In the genomic region with DNA sequence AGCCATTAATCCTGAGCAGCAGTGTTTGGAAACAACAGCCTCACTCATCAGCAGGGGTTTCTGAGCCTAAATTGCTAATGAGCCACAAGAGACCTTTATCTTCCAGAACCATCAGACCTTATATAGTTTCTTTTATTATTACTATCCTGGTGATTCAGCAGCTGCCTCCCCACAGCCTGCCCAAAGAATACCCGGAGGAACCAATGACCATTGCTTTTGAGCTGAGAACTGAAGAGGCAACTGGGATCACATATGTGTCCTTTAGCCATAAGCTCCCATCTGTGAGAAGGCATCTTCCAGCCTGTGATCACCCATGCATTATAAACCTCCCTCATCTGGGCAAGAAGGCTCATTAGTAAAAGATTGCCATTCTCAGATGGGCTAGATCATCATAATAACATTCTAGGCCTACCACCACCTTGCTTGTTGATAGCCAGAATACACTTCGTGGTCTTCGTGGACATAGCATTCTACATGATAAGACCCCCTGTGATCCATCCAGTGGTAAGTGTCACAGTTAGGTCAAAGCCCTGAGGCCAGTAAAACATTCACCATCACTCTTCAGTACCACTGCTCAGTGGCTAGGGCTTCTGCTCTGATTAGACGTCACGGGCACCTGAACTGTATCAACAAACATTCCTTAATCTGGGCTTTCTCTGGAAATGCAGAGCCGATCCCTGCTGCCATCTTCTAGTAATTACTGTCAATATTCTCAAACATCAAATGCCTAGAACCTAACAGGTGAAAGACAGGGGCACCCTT, we compare ENCODE assay signal across 27 mouse cellular contexts.
DNase-seq lines count a peak whose midpoint lies in the region; ATAC-seq and TF ChIP-seq lines count a peak whose summit lies in the region.
"Had no signal": no experiment of that assay in that cellular context is flagged by ENCODE, and none has a peak within 500 bp of the region (broad histone marks: within the 10 kb centered on the region; RNA-seq: fewer than 3 reads in every experiment).

No protein-coding gene starts in this region.

- no peak for TF ChIP-seq CTCF in brain, embryonic 14.5 days (IDR thresholded peaks at IDR 0.05; ENCODE audit: borderline replicate concordance, extremely low read depth, insufficient read depth, insufficient read length)

- no peaks in the 10 kb centered on the region for H3K27me3 ChIP-seq in hindbrain, embryonic 16.5 days (replicated peaks; ENCODE audit: control insufficient read depth, insufficient read depth, low read length)
- H3K27me3 ChIP-seq in hindbrain, embryonic 12.5 days: no peaks in the 10 kb centered on the region
- no peaks in the 10 kb centered on the region for H3K27me3 ChIP-seq in midbrain, embryonic 12.5 days
- H3K27me3 ChIP-seq in midbrain, embryonic 13.5 days: no peaks in the 10 kb centered on the region
- H3K27me3 ChIP-seq: forebrain, embryonic 13.5 days; limb, embryonic 12.5 days; liver, embryonic 15.5 days had no signal

- H3K9ac ChIP-seq in hindbrain, embryonic 16.5 days (ENCODE audit: low read depth, low read length): no peak overlapping the region
- H3K9ac ChIP-seq in hindbrain, embryonic 12.5 days: no peak overlapping the region
- no peak overlapping the region for H3K9ac ChIP-seq in midbrain, embryonic 12.5 days (replicated peaks)
- H3K9ac ChIP-seq in midbrain, embryonic 13.5 days (replicated peaks): no peak overlapping the region
- H3K9ac ChIP-seq: forebrain, embryonic 13.5 days; limb, embryonic 12.5 days; liver, embryonic 15.5 days; lung, embryonic 14.5 days had no signal

- no peak overlapping the region for H3K27ac ChIP-seq in hindbrain, embryonic 16.5 days (ENCODE audit: low read depth, low read length)
- H3K27ac ChIP-seq in hindbrain, embryonic 12.5 days: no peak overlapping the region
- no peak overlapping the region for H3K27ac ChIP-seq in midbrain, embryonic 12.5 days (replicated peaks)
- no peak overlapping the region for H3K27ac ChIP-seq in midbrain, embryonic 13.5 days
- H3K27ac ChIP-seq: forebrain, embryonic 13.5 days; layer of hippocampus, adult 2 months; left cerebral cortex, adult 2 months; limb, embryonic 12.5 days; liver, embryonic 15.5 days had no signal

- no peaks in the 10 kb centered on the region for H3K36me3 ChIP-seq in hindbrain, embryonic 16.5 days (ENCODE audit: control insufficient read depth, insufficient read depth, low read length)
- H3K36me3 ChIP-seq in hindbrain, embryonic 12.5 days: no peaks in the 10 kb centered on the region
- no peaks in the 10 kb centered on the region for H3K36me3 ChIP-seq in midbrain, embryonic 12.5 days
- no peaks in the 10 kb centered on the region for H3K36me3 ChIP-seq in midbrain, embryonic 13.5 days
- H3K36me3 ChIP-seq: limb, embryonic 12.5 days had no signal

- DNase-seq in ES-CJ7 (ENCODE audit: low read depth, low spot score): peak; percentile 8
- DNase-seq in brain, embryonic 14.5 days (ENCODE audit: low read depth): peak; percentile 26
- DNase-seq in urinary bladder, postnatal 14 days (ENCODE audit: low spot score): no peak
- DNase-seq: adrenal gland, adult 2 months; adrenal gland, postnatal 36 days; cerebellum, adult 8-10 months; cerebellum, postnatal 36 days; gastrocnemius, postnatal 14 days; heart, postnatal 36 days; kidney, postnatal 36 days; lung, embryonic 14.5 days; lung, postnatal 14 days had no signal

- no peak overlapping the region for H3K4me3 ChIP-seq in hindbrain, embryonic 16.5 days (ENCODE audit: low read length)
- H3K4me3 ChIP-seq in hindbrain, embryonic 12.5 days: no peak overlapping the region
- no peak overlapping the region for H3K4me3 ChIP-seq in midbrain, embryonic 12.5 days
- H3K4me3 ChIP-seq in midbrain, embryonic 13.5 days (replicated peaks): no peak overlapping the region
- H3K4me3 ChIP-seq: forebrain, embryonic 13.5 days; layer of hippocampus, adult 2 months; left cerebral cortex, adult 2 months; limb, embryonic 12.5 days; liver, embryonic 15.5 days; myocyte had no signal

- H3K9me3 ChIP-seq in hindbrain, embryonic 16.5 days (ENCODE audit: control insufficient read depth, low read length): no peaks in the 10 kb centered on the region
- no peaks in the 10 kb centered on the region for H3K9me3 ChIP-seq in hindbrain, embryonic 12.5 days (replicated peaks)
- H3K9me3 ChIP-seq in midbrain, embryonic 12.5 days: no peaks in the 10 kb centered on the region
- H3K9me3 ChIP-seq in midbrain, embryonic 13.5 days: no peaks in the 10 kb centered on the region
- H3K9me3 ChIP-seq: forebrain, embryonic 13.5 days; limb, embryonic 12.5 days; liver, embryonic 15.5 days had no signal

- no peak overlapping the region for H3K4me2 ChIP-seq in hindbrain, embryonic 16.5 days (ENCODE audit: low read length)
- no peak overlapping the region for H3K4me2 ChIP-seq in hindbrain, embryonic 12.5 days (replicated peaks)
- no peak overlapping the region for H3K4me2 ChIP-seq in midbrain, embryonic 12.5 days (replicated peaks)
- H3K4me2 ChIP-seq in midbrain, embryonic 13.5 days (replicated peaks): no peak overlapping the region
- H3K4me2 ChIP-seq: forebrain, embryonic 13.5 days; heart, embryonic 11.5 days; limb, embryonic 12.5 days; liver, embryonic 15.5 days; lung, embryonic 14.5 days had no signal

- H3K4me1 ChIP-seq in hindbrain, embryonic 16.5 days (ENCODE audit: control insufficient read depth, insufficient read depth, low read depth, low read length): no peaks in the 10 kb centered on the region
- H3K4me1 ChIP-seq in hindbrain, embryonic 12.5 days: peaks cover 3% of the 10 kb centered on the region; the same call in 1 of the 2 replicates
- peaks cover 8% of the 10 kb centered on the region; the same call in 1 of the 2 replicates for H3K4me1 ChIP-seq in midbrain, embryonic 12.5 days
- peaks cover 5% of the 10 kb centered on the region for H3K4me1 ChIP-seq in midbrain, embryonic 13.5 days (replicated peaks)
- H3K4me1 ChIP-seq: liver, embryonic 15.5 days had no signal

- 78% methylated on average over 6 of the region's 6 CpGs for WGBS in hindbrain, embryonic 16.5 days
- 76% methylated on average over 6 of the region's 6 CpGs for WGBS in hindbrain, embryonic 12.5 days
- 78% methylated on average over 6 of the region's 6 CpGs for WGBS in midbrain, embryonic 12.5 days
- WGBS in midbrain, embryonic 13.5 days: 71% methylated on average over 6 of the region's 6 CpGs

- peak; percentile 50; the same call in 1 of the 2 replicates for ATAC-seq in hindbrain, embryonic 16.5 days
- no peak for ATAC-seq in hindbrain, embryonic 12.5 days (ENCODE audit: low FRiP score)
- ATAC-seq in midbrain, embryonic 12.5 days (ENCODE audit: low FRiP score, low read depth): peak; percentile 57; the same call in 1 of the 2 replicates
- no peak for ATAC-seq in midbrain, embryonic 13.5 days
- ATAC-seq: activated CD4-positive, CD25-positive, alpha-beta regulatory T cell, adult 4 months; CD4-positive, CD25-positive, alpha-beta regulatory T cell, adult 4 months; forebrain, embryonic 13.5 days; intestine, embryonic 16.5 days; midbrain, embryonic 16.5 days had no signal

- no peak for TF ChIP-seq POLR2A in brain, embryonic 14.5 days (IDR thresholded peaks at IDR 0.05; ENCODE audit: borderline replicate concordance, extremely low read depth, insufficient read depth, insufficient read length, poor library complexity, severe bottlenecking)

Comparison
In these comparisons a context has a peak if more than half of its experiments do, and no peak if none do; other contexts are left out.
1. ATAC-seq: peak in hindbrain, embryonic 16.5 days (single experiment) and midbrain, embryonic 12.5 days (single experiment); none in hindbrain, embryonic 12.5 days (single experiment) and midbrain, embryonic 13.5 days (single experiment).